Mouse (Mus musculus) urinary bladder, postnatal 25 days (tissue): Measurements from ENCODE around the gene Vmn2r85.
"Not testable (repeated sequence)": the region's sequence is repeated elsewhere in the genome, so short reads cannot be mapped to it uniquely, and the experiment has no call there.

Experiments used
- DNase-seq: peaks from one replicate; pipeline ENCODE4 v3.0.0; 2022; ENCODE audit warnings: low spot score

The Vmn2r85 gene

DNA sequence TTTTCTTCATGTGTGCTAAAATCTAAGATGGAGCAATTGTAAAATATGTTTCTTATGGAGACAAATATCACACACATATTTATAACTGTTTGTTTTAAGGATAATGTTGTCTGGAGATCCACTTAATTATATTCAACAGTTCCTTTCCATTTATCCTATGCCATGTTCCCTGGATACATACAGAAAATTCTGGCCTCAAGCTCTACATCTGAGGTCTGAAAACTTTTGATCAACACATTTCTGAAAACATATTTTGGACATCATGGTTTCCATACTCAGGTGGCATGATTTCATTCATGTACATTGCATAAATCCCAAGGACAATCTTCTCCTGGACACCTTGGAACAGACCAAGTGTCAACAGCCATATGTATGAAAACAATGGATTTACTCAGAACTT, at the start of gene Vmn2r85:
Vmn2r85 (minus strand) TSS at position 101 of the 400 bp plus-strand sequence.
- DNase-seq, result not testable (repeated sequence)

DNA sequence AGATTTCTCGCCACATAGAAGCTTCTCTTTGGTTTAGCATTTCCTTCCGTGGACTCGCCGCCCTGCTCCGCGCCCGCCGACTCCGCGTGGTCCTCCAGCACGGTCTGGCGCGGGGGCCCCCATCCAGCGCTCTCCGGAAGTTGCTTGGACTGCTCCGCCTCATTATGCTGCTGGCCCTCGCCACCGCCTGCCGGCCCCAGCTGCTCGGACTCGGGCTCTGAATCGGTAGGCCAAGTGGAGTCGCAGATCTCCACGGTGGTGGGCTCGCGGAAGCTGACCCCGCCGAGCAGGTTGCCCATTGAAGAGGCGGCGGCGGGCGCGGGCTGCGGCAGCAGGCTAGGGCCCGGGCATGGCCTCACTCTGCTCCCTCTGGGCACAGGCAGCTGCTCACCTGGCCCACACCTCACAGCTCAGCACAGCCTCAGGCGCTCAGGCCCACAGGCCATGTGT, 40.8 kb upstream of the Vmn2r85 start:
- DNase-seq, result peak; percentile 5

DNA sequence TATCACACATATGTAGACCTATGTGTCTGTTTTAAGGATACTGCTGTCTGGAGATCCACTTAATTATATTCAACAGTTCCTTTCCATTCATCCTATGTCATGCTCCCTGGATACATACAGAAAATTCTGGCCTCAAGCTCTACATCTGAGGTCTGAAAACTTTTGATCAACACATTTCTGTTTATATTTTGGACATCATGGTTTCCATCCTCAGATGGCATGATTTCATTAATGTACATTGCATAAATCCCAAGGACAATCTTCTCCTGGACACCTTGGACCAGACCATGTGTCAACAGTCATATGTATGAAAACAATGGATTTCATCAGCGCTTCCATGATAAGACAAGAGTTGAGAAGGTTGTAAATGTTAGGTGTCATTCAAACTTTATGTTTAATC, 26.4 kb upstream of the Vmn2r85 start, which contains the start of gene Vmn2r86:
Vmn2r86 (minus strand) TSS at position 101 of the 400 bp plus-strand sequence.
- not testable (repeated sequence) for DNase-seq

DNA sequence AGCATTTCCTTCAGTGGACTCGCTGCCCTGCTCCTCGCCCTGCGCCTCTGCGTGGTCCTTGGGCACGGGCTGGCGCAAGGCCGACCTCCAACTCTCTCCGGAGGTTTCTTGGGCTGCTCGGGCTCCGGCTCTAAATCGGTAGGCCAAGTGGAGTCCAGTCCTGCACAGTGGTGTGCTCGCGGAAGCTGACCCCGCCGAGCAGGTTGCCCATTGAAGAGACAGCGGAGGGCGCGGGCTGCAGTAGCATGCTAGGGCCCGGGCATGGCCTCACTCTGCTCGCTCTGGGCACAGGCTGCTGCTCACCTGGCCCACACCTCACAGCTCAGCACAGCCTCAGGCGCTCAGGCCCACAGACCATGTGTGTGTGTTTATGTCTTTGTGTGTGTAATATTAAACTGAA, 15.3 kb upstream of the Vmn2r85 start:
- DNase-seq, result no peak

DNA sequence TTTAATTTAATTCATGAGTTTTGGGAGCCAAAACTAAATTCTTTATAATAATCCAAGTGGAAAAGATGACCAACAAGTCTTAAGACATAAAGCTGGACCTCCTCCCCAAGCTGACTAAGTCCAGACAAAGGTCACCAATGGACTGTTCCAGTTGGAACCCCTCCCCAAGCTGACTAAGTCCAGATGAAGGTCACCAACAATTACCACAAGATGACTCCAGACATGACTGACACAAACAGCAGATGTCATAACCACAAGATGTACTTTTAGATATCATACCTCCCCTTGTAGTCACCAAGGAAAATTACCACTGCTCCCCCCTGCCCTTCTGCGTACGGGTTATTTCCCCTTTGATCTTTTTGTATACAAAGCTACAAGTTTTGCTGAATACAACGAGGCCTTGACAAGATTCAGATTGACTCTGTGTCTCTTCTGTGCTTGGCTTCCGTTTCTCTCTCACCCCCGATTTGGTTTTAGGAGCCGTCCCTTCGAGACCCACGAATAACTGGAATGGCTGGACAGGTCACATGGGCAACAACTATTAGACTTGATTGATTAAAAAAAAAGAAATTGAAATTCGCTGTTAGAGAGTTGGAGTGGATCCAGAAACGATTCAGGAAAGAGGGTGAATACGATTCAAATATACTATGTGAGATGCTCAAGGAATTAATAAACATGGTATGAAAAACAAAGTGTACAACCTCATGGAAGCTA, 4.8 kb upstream of the Vmn2r85 start:
- DNase-seq, result not testable (repeated sequence)

DNA sequence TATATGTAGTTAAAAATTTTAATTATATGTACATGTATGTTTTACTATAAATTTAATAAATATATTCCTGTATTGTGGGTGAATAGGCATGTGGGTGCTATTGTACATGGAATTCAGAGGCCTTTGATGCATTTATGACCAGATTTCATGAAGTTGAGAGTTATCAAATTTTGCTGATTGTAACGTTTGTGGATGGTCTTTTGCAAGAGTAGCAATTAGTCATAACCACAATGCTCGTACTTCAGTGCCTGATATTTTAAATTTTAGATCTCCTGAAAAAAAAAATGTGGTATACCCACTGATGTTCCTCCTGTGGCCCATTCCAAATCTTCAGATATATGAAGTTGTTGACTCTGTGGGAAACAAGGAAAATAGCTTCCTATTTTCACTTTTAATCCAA, 7.1 kb downstream of the Vmn2r85 start:
- DNase-seq, result not testable (repeated sequence)

DNA sequence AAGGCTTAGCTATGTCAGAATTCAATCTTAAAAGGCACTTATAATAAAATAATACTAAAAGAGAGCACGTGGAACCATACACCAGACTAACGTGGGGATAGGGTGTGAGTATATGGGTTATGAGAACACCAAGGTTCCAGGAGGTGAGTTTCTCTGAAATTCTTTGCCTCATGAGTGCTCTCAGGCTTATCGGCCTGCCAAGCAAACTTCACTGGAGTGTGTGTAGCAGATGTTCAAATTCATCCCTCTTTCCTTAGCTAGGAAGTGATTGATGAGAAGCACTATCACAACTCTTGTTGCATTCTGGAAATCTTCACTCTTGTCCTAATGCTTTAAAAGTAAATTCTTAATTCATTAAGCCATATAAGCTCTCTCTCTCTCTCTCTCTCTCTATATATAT, 9.1 kb downstream of the Vmn2r85 start:
- no peak for DNase-seq

DNA sequence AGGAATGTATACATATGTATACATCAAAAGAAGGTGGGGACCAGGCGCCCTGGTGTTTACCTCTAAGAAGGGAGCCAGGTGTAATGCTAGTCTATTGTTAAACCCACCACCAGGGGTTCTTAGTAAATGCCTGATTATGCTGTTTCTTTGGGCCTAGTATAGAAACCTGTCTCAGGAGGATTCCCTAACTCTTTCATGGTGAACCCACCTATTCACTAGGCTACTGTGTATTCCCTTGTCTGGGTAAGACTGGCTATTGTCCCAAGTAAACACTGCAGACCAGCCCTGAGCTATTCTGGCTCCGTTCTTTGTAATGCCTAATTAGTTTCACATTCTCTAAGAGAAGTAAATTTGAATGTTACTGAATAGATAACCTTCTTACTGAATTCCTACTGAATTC, 9.5 kb downstream of the Vmn2r85 start:
- not testable (repeated sequence) for DNase-seq

DNA sequence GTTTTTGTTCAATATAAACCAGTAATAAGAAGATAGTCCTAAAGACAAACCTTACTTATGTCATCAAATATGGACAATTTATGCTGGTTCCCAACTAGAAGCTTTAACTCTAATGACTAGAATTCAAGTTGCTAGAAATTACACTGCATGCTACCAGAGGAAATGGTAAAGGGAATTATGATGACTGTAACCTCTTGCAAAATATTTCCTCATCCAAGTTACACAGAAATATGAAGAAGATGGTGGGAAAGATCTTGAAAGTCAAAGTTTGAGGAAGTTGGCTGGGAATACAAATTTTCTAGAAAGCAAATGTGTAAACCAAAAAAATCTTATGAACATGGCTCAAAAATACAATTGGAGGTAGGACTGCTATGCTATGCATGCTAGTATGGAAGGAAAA, 13.2 kb downstream of the Vmn2r85 start:
- DNase-seq, result not testable (repeated sequence)

DNA sequence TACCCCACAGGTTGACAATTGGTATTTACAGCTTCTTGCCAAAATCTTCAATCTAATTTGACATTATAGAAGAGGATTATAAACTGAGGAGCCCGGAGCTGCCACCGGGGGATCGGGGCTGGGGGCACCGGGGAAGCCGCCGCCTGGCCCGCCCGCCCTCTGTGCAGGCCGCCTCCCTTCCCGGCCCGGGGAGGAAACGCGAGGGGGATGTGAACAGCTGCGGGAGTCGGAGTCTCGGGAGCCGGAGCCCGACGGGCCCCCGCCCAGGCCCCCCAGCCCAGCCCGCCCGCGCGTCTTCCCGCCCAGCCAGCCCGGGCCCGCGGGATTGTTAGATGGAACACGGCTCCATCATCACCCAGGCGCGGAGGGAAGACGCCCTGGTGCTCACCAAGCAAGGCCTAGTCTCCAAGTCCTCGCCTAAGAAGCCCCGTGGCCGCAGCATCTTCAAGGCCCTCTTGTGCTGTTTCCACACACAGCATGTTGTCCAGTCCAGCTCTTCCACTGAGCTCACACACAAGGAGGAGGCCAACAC, 17.3 kb downstream of the Vmn2r85 start:
- not testable (repeated sequence) for DNase-seq

DNA sequence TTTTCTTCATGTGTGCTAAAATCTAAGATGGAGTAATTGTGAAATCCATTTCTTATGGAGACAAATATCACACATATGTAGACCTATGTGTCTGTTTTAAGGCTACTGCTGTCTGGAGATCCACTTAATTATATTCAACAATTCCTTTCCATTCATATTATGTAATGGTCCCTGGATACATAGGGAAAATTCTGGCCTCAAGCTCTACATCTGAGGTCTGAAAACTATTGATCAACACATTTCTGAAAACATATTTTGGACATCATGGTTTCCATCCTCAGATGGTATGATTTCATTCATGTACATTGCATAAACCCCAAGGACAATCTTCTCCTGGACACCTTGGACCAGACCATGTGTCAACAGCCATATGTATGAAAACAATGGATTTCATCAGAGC, 35.3 kb downstream of the Vmn2r85 start, which contains the start of gene Vmn2r84:
Vmn2r84 (minus strand) TSS at position 101 of the 400 bp plus-strand sequence.
- DNase-seq, result no peak

DNA sequence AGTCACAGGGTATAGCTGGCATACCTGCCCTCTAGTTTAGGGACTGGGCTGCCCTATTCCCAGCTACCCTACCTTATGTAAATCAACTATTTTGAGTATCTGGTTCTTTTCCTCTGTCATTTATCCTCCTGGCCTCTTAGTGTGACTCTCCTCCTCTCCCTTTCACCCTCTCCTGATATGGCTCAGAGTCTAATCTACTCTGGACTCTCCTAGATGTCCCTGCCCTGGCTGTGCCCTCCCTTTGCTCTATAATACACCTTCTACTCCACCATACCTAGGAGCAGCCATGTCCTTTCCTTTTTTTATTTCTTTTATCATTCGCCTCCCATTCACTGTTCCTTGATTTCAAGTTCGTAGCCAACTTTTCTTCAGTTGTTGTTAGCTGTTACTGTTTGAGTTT, 54.4 kb downstream of the Vmn2r85 start:
- DNase-seq, result no peak

DNA sequence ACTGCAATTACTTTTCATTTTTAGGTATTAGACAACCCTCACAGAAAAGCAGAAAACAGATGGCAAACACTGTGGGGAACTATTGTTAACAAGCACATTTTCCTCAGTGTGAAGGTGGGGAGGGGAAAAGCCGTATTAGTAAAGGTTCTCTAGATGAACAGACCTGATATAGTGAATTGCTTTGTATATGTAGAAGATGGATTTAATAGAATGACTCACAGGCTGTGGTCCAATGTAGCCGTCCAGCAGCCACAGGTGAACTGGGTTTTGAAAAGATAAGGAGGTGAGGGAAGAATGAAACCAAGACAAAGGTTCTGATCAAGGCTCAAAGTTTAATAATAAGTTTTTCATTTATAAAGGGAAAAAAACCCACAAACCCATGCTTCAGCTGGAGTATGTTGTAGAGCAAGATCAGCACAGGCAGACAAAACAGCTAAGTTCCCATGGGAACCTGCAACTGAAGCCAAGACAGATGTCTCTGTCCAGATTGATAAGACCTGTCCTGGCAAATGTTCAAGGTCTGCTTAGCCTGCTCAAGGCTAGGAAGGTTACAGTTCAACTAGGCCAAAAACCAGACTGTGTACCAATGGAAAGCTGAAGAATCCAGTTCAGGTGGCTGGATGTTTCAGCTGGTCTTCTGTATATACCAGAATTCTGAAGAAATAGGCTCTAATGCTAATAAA, 56.9 kb downstream of the Vmn2r85 start:
- no peak for DNase-seq

DNA sequence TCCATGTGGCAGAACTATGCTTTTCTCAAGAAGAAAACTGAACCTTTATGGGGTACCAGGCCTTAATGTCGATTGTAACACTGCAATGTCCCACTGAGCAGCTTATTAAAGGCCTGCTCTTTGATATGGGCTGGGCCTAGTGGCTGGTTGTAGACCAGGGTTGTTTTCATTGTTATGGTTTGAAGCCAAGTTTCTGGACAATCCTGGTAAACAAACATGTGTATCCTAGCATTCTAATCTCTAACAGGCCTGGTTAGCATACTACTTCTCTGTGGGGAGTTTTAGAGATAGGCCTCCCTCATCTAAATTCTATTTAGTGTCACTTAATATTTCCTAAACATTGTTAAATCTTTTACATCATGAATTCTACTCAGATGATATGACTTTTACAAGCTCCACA, 57.9 kb downstream of the Vmn2r85 start:
- DNase-seq, result no peak

DNA sequence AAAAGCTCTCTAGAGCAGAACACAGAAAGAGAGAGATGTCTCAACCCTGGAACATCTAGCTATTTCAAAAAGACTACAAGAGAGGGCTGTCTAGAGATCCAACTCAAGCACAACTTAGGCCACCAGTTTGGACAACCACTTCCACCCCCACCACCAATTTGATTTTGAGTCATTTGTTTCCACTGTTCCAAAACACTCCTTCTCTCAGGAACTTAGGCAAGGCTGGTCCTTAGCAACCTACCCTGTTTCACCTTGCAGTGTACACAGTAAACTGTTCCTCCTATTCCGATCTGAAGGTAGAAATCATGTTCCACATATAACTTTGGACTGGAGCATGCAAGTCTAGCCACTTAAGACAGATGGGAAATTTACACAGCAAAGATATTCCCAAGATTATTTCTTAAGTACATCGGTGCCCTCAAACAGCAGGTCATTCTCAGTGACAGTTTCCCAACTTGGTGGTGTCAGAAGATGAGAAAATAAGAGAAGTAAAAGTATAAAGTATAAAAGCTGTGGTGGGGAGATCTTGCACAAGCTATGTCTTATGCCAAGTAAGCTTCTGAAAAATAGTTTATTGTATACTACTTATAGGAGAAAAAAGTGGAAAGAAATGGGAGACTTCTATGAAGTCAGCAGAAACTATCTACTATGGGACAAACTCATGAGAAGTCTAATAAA, 59.4 kb downstream of the Vmn2r85 start:
- DNase-seq, result no peak

DNA sequence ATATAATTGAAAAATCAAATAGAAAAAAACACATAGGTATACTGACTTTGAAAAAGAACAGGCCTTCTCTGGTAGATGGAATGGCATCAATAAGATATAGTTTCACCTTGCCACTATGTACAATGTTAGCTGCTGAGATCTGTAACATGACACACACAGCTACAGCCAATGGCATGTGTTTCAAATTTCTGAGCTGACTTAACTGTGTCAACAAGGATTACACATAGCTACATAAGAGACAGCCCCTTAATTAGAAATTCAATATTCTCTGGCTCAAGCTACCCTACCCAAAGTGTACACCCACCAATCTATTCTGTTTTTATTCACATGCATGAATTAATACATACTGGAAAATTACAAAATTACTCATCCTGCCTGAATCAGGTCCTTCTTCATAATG, 61.1 kb downstream of the Vmn2r85 start:
- DNase-seq, result no peak

DNA sequence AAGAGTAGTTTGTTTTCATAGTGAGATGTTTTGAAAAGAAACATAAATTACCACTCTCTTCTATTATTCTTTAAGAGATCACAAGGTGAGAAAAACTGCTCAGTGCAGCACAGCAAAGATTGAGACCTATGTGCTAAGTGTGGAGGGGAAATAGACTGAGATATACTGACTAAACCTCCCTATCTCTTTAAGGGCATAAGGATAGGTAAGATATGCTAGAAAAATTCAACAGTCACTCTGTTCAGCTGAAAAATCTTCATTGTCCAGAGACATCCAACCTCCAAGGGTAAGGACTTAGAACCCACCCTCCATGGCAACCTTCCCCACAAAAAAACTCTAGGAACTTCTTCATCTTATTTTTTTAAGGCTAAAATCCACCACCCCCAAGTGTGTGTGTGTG, 64.7 kb downstream of the Vmn2r85 start:
- no peak for DNase-seq
